Mouse (Mus musculus): ENCODE measurements around the gene Nek1. TPM values are rescaled to one million over a fixed set of nuclear protein-coding genes. Genes with fewer than 3 reads are reported as not detected.
A peak's percentile ranks its signal among the peaks of the same experiment; 100 is the strongest.
"Not testable (repeated sequence)": the region's sequence is repeated elsewhere in the genome, so short reads cannot be mapped to it uniquely, and the experiment has no call there.

Gene Nek1
- polyA plus RNA-seq, 1 experiment: 11.0 TPM

- Histone ChIP-seq H3K27ac (ENCODE audit: control insufficient read depth, insufficient read depth, low read depth, low read length) (no peak overlapping the region), H3K4me3 (ENCODE audit: control insufficient read depth, low read depth, low read length) (no peak overlapping the region), H3K27me3 (ENCODE audit: control insufficient read depth, insufficient read depth, low read length) (no peaks in the 10 kb centered on the region), H3K36me3 (ENCODE audit: control insufficient read depth, insufficient read depth, low read length) (no peaks in the 10 kb centered on the region), H3K4me1 (ENCODE audit: control insufficient read depth, insufficient read depth, low read length) (peaks cover 2% of the 10 kb centered on the region; the same call in 1 of the 2 replicates)
- TF ChIP-seq POLR2A (IDR thresholded peaks at IDR 0.05; ENCODE audit: control insufficient read depth, low read depth, low read length) (no peak), CTCF (IDR thresholded peaks at IDR 0.05; ENCODE audit: control insufficient read depth, insufficient read depth, insufficient replicate concordance, low read depth, low read length) (no peak)
Observed at GRCm38 (mm10) chr8:60973448-60973847, 19.5 kb upstream of the Nek1 start.

DNA sequence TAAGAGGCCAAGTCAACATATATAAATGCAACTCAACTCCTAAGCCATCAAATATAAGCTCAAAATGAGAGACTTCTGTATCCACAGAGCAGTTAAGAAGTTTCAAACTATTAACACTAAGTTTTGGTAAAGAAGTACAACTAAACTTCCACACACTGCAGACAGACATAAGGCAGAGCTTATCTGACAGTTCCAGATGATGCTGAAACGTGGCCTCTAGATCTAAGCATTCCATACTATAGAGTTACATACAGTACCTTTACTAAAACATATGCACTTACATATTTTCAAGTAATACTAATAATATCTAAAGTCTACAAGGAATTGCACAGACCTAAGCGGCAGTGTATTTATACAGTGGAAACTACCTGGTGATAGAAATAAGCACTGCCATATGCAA lies 18.2 kb upstream of the Nek1 start:
- Histone ChIP-seq H3K4me3 (ENCODE audit: control insufficient read depth, low read depth, low read length) (no peak overlapping the region), H3K27ac (ENCODE audit: control insufficient read depth, insufficient read depth, low read depth, low read length) (no peak overlapping the region), H3K4me1 (ENCODE audit: control insufficient read depth, insufficient read depth, low read length) (peaks cover 2% of the 10 kb centered on the region; the same call in 1 of the 2 replicates), H3K27me3 (ENCODE audit: control insufficient read depth, insufficient read depth, low read length) (no peaks in the 10 kb centered on the region), H3K36me3 (ENCODE audit: control insufficient read depth, insufficient read depth, low read length) (no peaks in the 10 kb centered on the region)
- TF ChIP-seq POLR2A (IDR thresholded peaks at IDR 0.05; ENCODE audit: control insufficient read depth, low read depth, low read length): no peak
- no peak for TF ChIP-seq CTCF (IDR thresholded peaks at IDR 0.05; ENCODE audit: control insufficient read depth, insufficient read depth, insufficient replicate concordance, low read depth, low read length)

DNA sequence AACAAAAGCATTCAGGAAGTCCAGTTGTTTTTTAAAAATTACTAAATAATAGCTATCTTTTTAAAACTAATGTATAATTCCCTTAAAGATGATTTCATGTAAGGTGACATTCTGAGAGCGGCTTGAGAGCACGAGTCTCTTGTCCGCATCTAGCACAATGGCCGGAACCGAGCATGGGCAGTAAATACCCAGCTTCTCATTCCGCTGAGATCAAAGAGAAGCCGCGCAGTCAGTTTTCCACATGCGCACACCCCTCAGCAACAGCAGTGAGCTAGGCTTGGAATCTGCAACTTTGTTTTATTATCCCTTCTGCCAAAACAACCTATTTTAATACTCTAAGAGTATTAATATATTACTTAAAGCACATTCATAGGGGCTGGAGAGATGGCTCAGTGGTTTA lies 16.2 kb upstream of the Nek1 start:
- H3K4me3 ChIP-seq (ENCODE audit: control insufficient read depth, low read depth, low read length): no peak overlapping the region; the same call in 1 of the 2 replicates
- H3K27me3 ChIP-seq (ENCODE audit: control insufficient read depth, insufficient read depth, low read length): no peaks in the 10 kb centered on the region
- TF ChIP-seq POLR2A (IDR thresholded peaks at IDR 0.05; ENCODE audit: control insufficient read depth, low read depth, low read length): no peak
- TF ChIP-seq CTCF (IDR thresholded peaks at IDR 0.05; ENCODE audit: control insufficient read depth, insufficient read depth, insufficient replicate concordance, low read depth, low read length): no peak
- no peak overlapping the region for H3K27ac ChIP-seq (ENCODE audit: control insufficient read depth, insufficient read depth, low read depth, low read length)
- H3K4me1 ChIP-seq (ENCODE audit: control insufficient read depth, insufficient read depth, low read length): peaks cover 2% of the 10 kb centered on the region; the same call in 1 of the 2 replicates
- H3K36me3 ChIP-seq (ENCODE audit: control insufficient read depth, insufficient read depth, low read length): no peaks in the 10 kb centered on the region

DNA sequence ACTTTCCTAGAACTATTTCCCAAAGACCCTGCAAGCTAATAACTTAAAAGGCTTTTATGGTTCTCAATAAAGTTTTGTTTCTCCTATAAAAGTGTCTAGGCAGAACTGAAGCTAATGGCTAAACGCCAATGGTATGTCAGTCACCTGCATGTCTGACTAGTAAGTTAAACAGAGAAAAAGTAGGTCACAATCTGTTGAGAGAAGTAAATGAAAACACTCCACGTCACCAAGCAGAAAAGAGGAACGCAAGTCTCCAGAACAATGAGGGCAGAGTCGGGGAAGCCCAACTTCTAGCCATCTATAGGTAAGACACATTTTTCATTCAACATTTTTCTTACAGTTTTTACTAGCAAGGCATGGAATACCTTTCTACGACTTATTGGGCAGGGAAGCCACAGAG lies 14.5 kb upstream of the Nek1 start:
- Histone ChIP-seq H3K4me3 (ENCODE audit: control insufficient read depth, low read depth, low read length) (no peak overlapping the region), H3K27ac (ENCODE audit: control insufficient read depth, insufficient read depth, low read depth, low read length) (no peak overlapping the region), H3K36me3 (ENCODE audit: control insufficient read depth, insufficient read depth, low read length) (no peaks in the 10 kb centered on the region), H3K4me1 (ENCODE audit: control insufficient read depth, insufficient read depth, low read length) (peaks cover 2% of the 10 kb centered on the region; the same call in 1 of the 2 replicates), H3K27me3 (ENCODE audit: control insufficient read depth, insufficient read depth, low read length) (no peaks in the 10 kb centered on the region)
- TF ChIP-seq CTCF (IDR thresholded peaks at IDR 0.05; ENCODE audit: control insufficient read depth, insufficient read depth, insufficient replicate concordance, low read depth, low read length) (no peak), POLR2A (IDR thresholded peaks at IDR 0.05; ENCODE audit: control insufficient read depth, low read depth, low read length) (no peak)

DNA sequence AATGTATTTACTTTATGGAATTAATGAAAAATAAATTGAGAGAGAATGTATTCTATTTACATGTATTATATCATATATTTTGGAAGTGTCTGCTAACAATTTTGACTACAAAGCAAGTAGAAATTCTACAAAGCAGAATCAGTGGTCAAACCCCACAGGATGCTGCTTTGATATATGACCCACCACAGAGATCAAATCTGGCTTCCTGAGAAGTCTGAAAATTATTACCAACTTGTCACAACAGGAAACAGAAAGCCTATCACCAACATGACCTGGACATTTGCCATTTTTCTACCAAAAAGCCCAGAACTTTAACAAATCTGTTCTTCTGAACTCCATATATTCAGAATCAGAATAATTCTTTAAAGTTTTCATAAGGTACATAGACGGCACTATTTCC lies 11.6 kb upstream of the Nek1 start:
- no peaks in the 10 kb centered on the region for H3K27me3 ChIP-seq (ENCODE audit: control insufficient read depth, insufficient read depth, low read length)
- no peaks in the 10 kb centered on the region for H3K36me3 ChIP-seq (ENCODE audit: control insufficient read depth, insufficient read depth, low read length)
- no peak for TF ChIP-seq CTCF (IDR thresholded peaks at IDR 0.05; ENCODE audit: control insufficient read depth, insufficient read depth, insufficient replicate concordance, low read depth, low read length)
- no peak for TF ChIP-seq POLR2A (IDR thresholded peaks at IDR 0.05; ENCODE audit: control insufficient read depth, low read depth, low read length)
- H3K27ac ChIP-seq (ENCODE audit: control insufficient read depth, insufficient read depth, low read depth, low read length): no peak overlapping the region
- H3K4me1 ChIP-seq (ENCODE audit: control insufficient read depth, insufficient read depth, low read length): peaks cover 4% of the 10 kb centered on the region
- H3K4me3 ChIP-seq (ENCODE audit: control insufficient read depth, low read depth, low read length): no peak overlapping the region

DNA sequence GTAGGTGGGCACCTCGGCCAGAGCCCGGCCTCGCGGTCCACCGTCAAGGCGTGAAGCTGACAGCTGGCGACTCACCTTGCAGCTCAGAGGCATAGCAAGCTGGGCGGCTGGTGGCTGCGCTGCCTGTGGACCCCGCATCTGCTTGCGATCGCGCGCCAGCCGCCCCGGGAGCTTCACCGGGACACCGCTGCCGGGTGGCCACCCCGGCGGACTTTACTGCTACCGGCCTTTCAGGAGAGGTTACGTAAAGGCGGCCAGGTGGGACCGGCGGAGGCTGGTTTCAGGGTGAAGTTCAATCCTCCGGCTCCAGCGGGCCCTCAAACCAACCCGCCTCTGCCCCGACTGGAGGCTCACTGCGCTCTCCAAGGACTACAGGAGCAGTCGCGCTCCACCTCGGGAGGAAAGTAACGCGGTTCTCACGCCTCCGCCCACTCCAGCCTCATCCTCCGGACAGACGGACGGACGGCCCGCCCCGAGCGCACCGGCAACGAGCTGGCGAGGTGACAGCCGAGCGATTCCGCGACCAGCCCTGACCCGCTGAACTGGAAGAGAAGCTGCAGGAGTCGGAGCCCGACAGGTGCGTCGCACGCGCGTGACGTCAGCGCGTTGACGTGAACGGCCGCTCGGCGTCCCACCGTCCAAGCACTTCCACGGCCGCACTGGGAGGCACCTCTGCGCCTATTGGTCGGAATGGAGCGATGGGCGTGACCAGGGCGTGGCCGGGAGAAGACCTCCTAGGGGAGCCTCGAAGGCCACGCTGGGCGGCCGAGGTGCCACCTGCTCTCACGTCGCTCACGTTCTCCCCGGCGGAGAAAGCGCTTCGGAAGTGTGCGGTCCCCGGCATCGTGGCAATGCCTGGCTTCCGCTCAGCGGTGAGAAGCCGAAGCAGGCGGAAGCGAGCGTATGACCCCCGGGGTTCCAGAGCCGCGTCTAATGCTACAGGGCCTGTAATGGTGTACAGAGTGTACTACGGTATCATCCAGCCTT lies 10.0 kb upstream of the Nek1 start, which contains the start of gene Clcn3:
Gene Clcn3, minus strand, starts transcription at position 600 of the 987 bp plus-strand sequence.
- peaks cover 2% of the 10 kb centered on the region; the same call in 1 of the 2 replicates for H3K4me1 ChIP-seq (ENCODE audit: control insufficient read depth, insufficient read depth, low read length)
- H3K36me3 ChIP-seq (ENCODE audit: control insufficient read depth, insufficient read depth, low read length): no peaks in the 10 kb centered on the region
- no peaks in the 10 kb centered on the region for H3K27me3 ChIP-seq (ENCODE audit: control insufficient read depth, insufficient read depth, low read length)
- peak within 1 kb of the TSS; percentile 95 for H3K4me3 ChIP-seq (ENCODE audit: control insufficient read depth, low read depth, low read length)
- H3K27ac ChIP-seq (ENCODE audit: control insufficient read depth, insufficient read depth, low read depth, low read length): peak within 1 kb of the TSS; percentile 92
- TF ChIP-seq CTCF (IDR thresholded peaks at IDR 0.05; ENCODE audit: control insufficient read depth, insufficient read depth, insufficient replicate concordance, low read depth, low read length): no peak; the same call in 1 of the 2 replicates
- peak; percentile 91 for TF ChIP-seq POLR2A (IDR thresholded peaks at IDR 0.05; ENCODE audit: control insufficient read depth, low read depth, low read length)

DNA sequence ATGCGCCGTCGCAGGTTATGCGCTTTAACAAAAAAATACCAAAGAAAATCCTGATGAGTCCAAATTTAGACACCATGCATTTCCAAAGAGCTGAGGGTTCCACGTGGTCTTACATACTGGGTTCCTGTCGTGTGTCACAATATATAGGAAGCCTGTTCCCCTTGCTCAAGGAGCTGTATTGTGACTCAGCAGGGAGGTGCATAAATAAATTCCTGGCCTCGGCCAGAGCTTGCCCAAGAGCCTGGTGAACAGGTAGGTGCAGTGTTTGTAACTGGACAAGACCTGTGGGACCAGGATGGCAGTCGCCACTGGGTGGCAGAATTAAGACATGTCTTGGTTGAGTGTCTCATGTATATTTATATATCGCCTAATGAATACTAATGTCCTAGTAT lies 9.3 kb upstream of the Nek1 start:
- Histone ChIP-seq H3K27me3 (ENCODE audit: control insufficient read depth, insufficient read depth, low read length) (no peaks in the 10 kb centered on the region), H3K4me1 (ENCODE audit: control insufficient read depth, insufficient read depth, low read length) (peaks cover 2% of the 10 kb centered on the region; the same call in 1 of the 2 replicates), H3K4me3 (ENCODE audit: control insufficient read depth, low read depth, low read length) (peak overlapping the region; percentile 95), H3K27ac (ENCODE audit: control insufficient read depth, insufficient read depth, low read depth, low read length) (peak overlapping the region; percentile 92), H3K36me3 (ENCODE audit: control insufficient read depth, insufficient read depth, low read length) (no peaks in the 10 kb centered on the region)
- TF ChIP-seq CTCF (IDR thresholded peaks at IDR 0.05; ENCODE audit: control insufficient read depth, insufficient read depth, insufficient replicate concordance, low read depth, low read length): 0 out of 2 replicates have a peak, but pooled peaks have one; percentile 14
- TF ChIP-seq POLR2A (IDR thresholded peaks at IDR 0.05; ENCODE audit: control insufficient read depth, low read depth, low read length): peak; percentile 15; the same call in 1 of the 2 replicates

- H3K27ac ChIP-seq (ENCODE audit: control insufficient read depth, insufficient read depth, low read depth, low read length); H3K4me1 ChIP-seq (ENCODE audit: control insufficient read depth, insufficient read depth, low read length); H3K36me3 ChIP-seq (ENCODE audit: control insufficient read depth, insufficient read depth, low read length); H3K27me3 ChIP-seq (ENCODE audit: control insufficient read depth, insufficient read depth, low read length): not testable (repeated sequence)
- H3K4me3 ChIP-seq (ENCODE audit: control insufficient read depth, low read depth, low read length): peak overlapping the region; percentile 80
Observed at GRCm38 (mm10) chr8:60984260-60985010, 8.6 kb upstream of the Nek1 start.
